Mouse (Mus musculus) embryonic facial prominence, embryonic 12.5 days (tissue): ENCODE results near the gene Klk1b5. TPM values are rescaled to one million over a fixed set of nuclear protein-coding genes. Genes with fewer than 3 reads are reported as not detected.

ENCODE experiments used
- ATAC-seq: fragments of 200-750 bp; cut with Nextera tagmentation; 2 replicates; pipeline ENCODE4 v1.8.0; 2017; ENCODE audit not compliant: insufficient number of reproducible peaks, insufficient read depth, low FRiP score, low TSS enrichment
- H3K27ac ChIP-seq: fragments of 300-500 bp; sonication (generic); 2 replicates; pipeline ENCODE4 v1.5.1; 2016; ENCODE audit warnings: mild to moderate bottlenecking
- H3K27me3 ChIP-seq: fragments of 300-500 bp; sonication (generic); 2 replicates; pipeline ENCODE4 v1.6.1; 2016; ENCODE audit warnings: mild to moderate bottlenecking, moderate library complexity
- H3K36me3 ChIP-seq: fragments of 300-500 bp; sonication (generic); 2 replicates; pipeline ENCODE4 v1.6.1; 2016; ENCODE audit warnings: mild to moderate bottlenecking
- H3K4me1 ChIP-seq: fragments of 300-500 bp; sonication (generic); 2 replicates; pipeline ENCODE4 v1.6.1; 2016
- H3K4me2 ChIP-seq: fragments of 300-500 bp; sonication (generic); replicated peaks from 2 replicates; pipeline ENCODE4 v1.6.1; 2016; ENCODE audit warnings: mild to moderate bottlenecking, moderate library complexity
- H3K4me3 ChIP-seq: fragments of 300-500 bp; sonication (generic); 2 replicates; pipeline ENCODE4 v1.5.1; 2016; ENCODE audit warnings: mild to moderate bottlenecking
- H3K9ac ChIP-seq: fragments of 300-500 bp; sonication (generic); 2 replicates; pipeline ENCODE4 v1.6.1; 2016; ENCODE audit warnings: mild to moderate bottlenecking, moderate library complexity
- H3K9me3 ChIP-seq: fragments of 300-500 bp; sonication (generic); 2 replicates; pipeline ENCODE4 v1.6.1; 2016; ENCODE audit warnings: mild to moderate bottlenecking, moderate library complexity
- WGBS: fragments of 180-500 bp; shearing (Covaris S2); methylation state at CpG from one replicate; pipeline ENCODE4 v1.1.7; 2016; 5-methylcytosine and 5-hydroxymethylcytosine counted together
- polyA plus RNA-seq: library from polyadenylated mRNA; unstranded; fragments of >200 nt; fragmentation: Nextera tagmentation; extraction: Ambion mirVana; gene quantifications from 2 replicates; pipeline ENCODE4 v1.2.1, GENCODE M21; 2016

The Klk1b5 gene
- polyA plus RNA-seq, 1 experiment from 2014 or later: not detected

GRCm38 (mm10) chr7:44257278-44257677 lies 41.5 kb downstream of the Klk1b5 start, which contains the start of gene Acp4:
TSS of gene Acp4 (minus strand) at chr7:44257378.
- no peak for ATAC-seq
- Histone ChIP-seq H3K27ac (no peak within 1 kb of the TSS), H3K9ac (no peak within 1 kb of the TSS), H3K9me3 (no peaks in the 10 kb centered on the region), H3K4me2 (no peak within 1 kb of the TSS), H3K4me3 (no peak within 1 kb of the TSS), H3K36me3 (peaks cover 16% of the 10 kb centered on the region), H3K27me3 (peaks cover 6% of the 10 kb centered on the region; the same call in 1 of the 2 replicates), H3K4me1 (no peaks in the 10 kb centered on the region)
- 79% methylated on average over 4 of the region's 4 CpGs for WGBS

- H3K4me3 ChIP-seq: no peak overlapping the region
- ATAC-seq: no peak
- 73% methylated on average over 6 of the region's 6 CpGs for WGBS
These were observed 44.7 kb downstream of the Klk1b5 start for GRCm38 (mm10) chr7:44260410-44260809.

GRCm38 (mm10) chr7:44261147-44261546 lies 45.4 kb downstream of the Klk1b5 start, which contains the start of gene Gm15517:
TSS of gene Gm15517 (plus strand) at chr7:44261447.
- no peaks in the 10 kb centered on the region for H3K9me3 ChIP-seq
- no peak for ATAC-seq
- H3K4me1 ChIP-seq: peaks cover 5% of the 10 kb centered on the region; the same call in 1 of the 2 replicates
- H3K9ac ChIP-seq: no peak within 1 kb of the TSS
- H3K27me3 ChIP-seq: peaks cover 18% of the 10 kb centered on the region
- WGBS: 54% methylated on average over 5 of the region's 5 CpGs
- no peak within 1 kb of the TSS for H3K4me3 ChIP-seq
- no peaks in the 10 kb centered on the region for H3K36me3 ChIP-seq
- H3K27ac ChIP-seq: no peak within 1 kb of the TSS
- no peak within 1 kb of the TSS for H3K4me2 ChIP-seq

More at GRCm38 (mm10) chr7:44260410-44260809, 44.7 kb downstream of the Klk1b5 start:
- Histone ChIP-seq H3K4me2 (no peak overlapping the region), H3K36me3 (no peaks in the 10 kb centered on the region), H3K27ac (no peak overlapping the region), H3K27me3 (peaks cover 18% of the 10 kb centered on the region), H3K9me3 (no peaks in the 10 kb centered on the region), H3K4me1 (peaks cover 5% of the 10 kb centered on the region; the same call in 1 of the 2 replicates), H3K9ac (no peak overlapping the region)

- no peaks in the 10 kb centered on the region for H3K36me3 ChIP-seq
- no peak for ATAC-seq
- peaks cover 5% of the 10 kb centered on the region; the same call in 1 of the 2 replicates for H3K4me1 ChIP-seq
- no peak overlapping the region for H3K9ac ChIP-seq
- peaks cover 26% of the 10 kb centered on the region for H3K27me3 ChIP-seq
- H3K9me3 ChIP-seq: no peaks in the 10 kb centered on the region
- H3K4me3 ChIP-seq: 0 out of 2 replicates have a peak overlapping the region, but pooled peaks have one; percentile 12
- no peak overlapping the region for H3K27ac ChIP-seq
- H3K4me2 ChIP-seq: peak overlapping the region; percentile 44
- 3% methylated on average over 34 of the region's 34 CpGs for WGBS
These were observed 47.3 kb downstream of the Klk1b5 start for GRCm38 (mm10) chr7:44262791-44263643.

- peaks cover 34% of the 10 kb centered on the region for H3K27me3 ChIP-seq
- peaks cover 3% of the 10 kb centered on the region; the same call in 1 of the 2 replicates for H3K4me1 ChIP-seq
- H3K9me3 ChIP-seq: no peaks in the 10 kb centered on the region
- H3K36me3 ChIP-seq: no peaks in the 10 kb centered on the region
- H3K27ac ChIP-seq: no peak overlapping the region
- no peak for ATAC-seq
- 78% methylated on average over 11 of the region's 11 CpGs for whole genome bisulfite sequencing
- H3K4me3 ChIP-seq: no peak overlapping the region
- H3K4me2 ChIP-seq: no peak overlapping the region
- H3K9ac ChIP-seq: no peak overlapping the region
These were observed 52.4 kb downstream of the Klk1b5 start for GRCm38 (mm10) chr7:44268117-44268516.

GRCm38 (mm10) chr7:44269397-44269796 lies 53.7 kb downstream of the Klk1b5 start:
- H3K4me3 ChIP-seq: no peak overlapping the region
- no peak for ATAC-seq
- H3K36me3 ChIP-seq: no peaks in the 10 kb centered on the region
- peaks cover 39% of the 10 kb centered on the region for H3K27me3 ChIP-seq
- no peaks in the 10 kb centered on the region for H3K4me1 ChIP-seq
- no peak overlapping the region for H3K4me2 ChIP-seq
- H3K27ac ChIP-seq: no peak overlapping the region
- H3K9me3 ChIP-seq: no peaks in the 10 kb centered on the region
- 89% methylated on average over 2 of the region's 2 CpGs for WGBS
- no peak overlapping the region for H3K9ac ChIP-seq

Other genes with a start within 250 kb of the Klk1b5 start
- gene Klk1b1, start 249.2 kb upstream of the Klk1b5 start, polyA plus RNA-seq: not detected in 2 replicates
- gene Klk1b9, start 239.9 kb upstream of the Klk1b5 start, polyA plus RNA-seq: not detected in 2 replicates
- gene Klk1b11, start 220.1 kb upstream of the Klk1b5 start, polyA plus RNA-seq: not detected in 2 replicates
- gene Klk1b26, start 203.8 kb upstream of the Klk1b5 start, polyA plus RNA-seq: not detected in 2 replicates
- gene Klk1b27, start 163.7 kb upstream of the Klk1b5 start, polyA plus RNA-seq: not detected in 2 replicates
- not detected in 2 replicates for gene Klk1b21, start 113.6 kb upstream of the Klk1b5 start, polyA plus RNA-seq
- not detected in 2 replicates for gene Klk1b22, start 103.3 kb upstream of the Klk1b5 start, polyA plus RNA-seq
- not detected in 2 replicates for gene Klk1b16, start 79.2 kb upstream of the Klk1b5 start, polyA plus RNA-seq
- gene Klk1b24, start 27.7 kb upstream of the Klk1b5 start, polyA plus RNA-seq: not detected in 2 replicates
- not detected in 2 replicates for gene Klk1b3, start 17.8 kb upstream of the Klk1b5 start, polyA plus RNA-seq
- not detected in 2 replicates for gene Klk1b4, start 8.5 kb upstream of the Klk1b5 start, polyA plus RNA-seq
- not detected in 2 replicates for gene Klk1, start 9.4 kb downstream of the Klk1b5 start, polyA plus RNA-seq
- gene Gm36864, start 20.2 kb downstream of the Klk1b5 start, polyA plus RNA-seq: 0.15 TPM in 1 of 2 replicates, not detected in the other
- 0.58 and 0.84 TPM in 2 replicates for gene 1700028J19Rik, start 30.8 kb downstream of the Klk1b5 start, polyA plus RNA-seq
- gene 2410002F23Rik, start 30.8 kb downstream of the Klk1b5 start, polyA plus RNA-seq: 208 and 212 TPM in 2 replicates
- 0.10 TPM in 1 of 2 replicates, not detected in the other for gene Acp4, start 41.4 kb downstream of the Klk1b5 start, polyA plus RNA-seq
- not detected in 2 replicates for gene Gm15517, start 45.5 kb downstream of the Klk1b5 start, polyA plus RNA-seq
- 1.9 and 2.3 TPM in 2 replicates for gene Clec11a, start 91.0 kb downstream of the Klk1b5 start, polyA plus RNA-seq
- gene Shank1, start 94.3 kb downstream of the Klk1b5 start, polyA plus RNA-seq: 2.4 and 3.8 TPM in 2 replicates
- gene Syt3, start 168.2 kb downstream of the Klk1b5 start, polyA plus RNA-seq: 2.9 and 3.3 TPM in 2 replicates
- 0.86 and 1.1 TPM in 2 replicates for gene 1700008O03Rik, start 169.9 kb downstream of the Klk1b5 start, polyA plus RNA-seq
- gene Lrrc4b, start 213.1 kb downstream of the Klk1b5 start, polyA plus RNA-seq: 2.3 and 2.6 TPM in 2 replicates
- 0.42 and 0.71 TPM in 2 replicates for gene Aspdh, start 249.4 kb downstream of the Klk1b5 start, polyA plus RNA-seq